Mouse (Mus musculus): ENCODE data around the gene Gpc6.

The Gpc6 gene

DNA sequence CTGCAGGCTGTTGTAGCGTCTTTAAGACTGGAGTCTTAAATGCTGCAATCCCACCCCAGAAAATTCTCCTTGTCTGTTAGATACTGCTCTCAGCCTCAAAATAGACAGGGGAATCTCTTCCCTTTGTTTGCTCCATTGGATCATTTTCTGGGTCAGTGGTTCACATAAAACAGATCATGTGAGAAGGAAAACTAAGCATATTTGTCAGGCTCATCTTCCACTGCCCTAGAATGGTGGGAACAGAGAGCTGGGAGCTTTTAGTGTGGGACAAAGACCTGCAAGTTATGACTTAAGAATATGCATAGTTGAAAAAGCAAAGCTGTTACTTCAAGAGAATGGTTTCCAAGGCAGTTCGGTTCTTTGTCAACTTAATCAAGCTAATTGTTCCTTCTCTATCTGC, 136.4 kb downstream of the Gpc6 start:
- no peak for DNase-seq (ENCODE audit: low spot score)

DNA sequence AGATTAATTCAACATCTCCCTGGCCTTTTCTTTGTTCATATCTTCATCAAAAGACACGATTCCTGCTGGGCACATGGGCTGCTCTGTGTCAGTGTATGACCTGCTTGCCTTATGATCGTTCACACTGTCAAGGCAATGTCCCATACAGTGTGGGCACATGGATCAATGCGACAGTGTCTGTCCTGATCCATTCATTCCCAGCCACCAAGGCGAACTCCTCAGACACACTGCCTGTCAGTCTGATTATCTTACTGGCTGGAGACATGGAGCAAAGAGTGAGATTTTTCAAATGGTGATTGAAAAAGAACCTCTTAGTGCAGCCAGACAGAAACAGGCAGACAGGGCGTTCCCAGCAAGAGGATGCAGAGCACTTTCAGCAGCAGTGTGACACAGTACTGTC, 143.1 kb downstream of the Gpc6 start:
- no peak for DNase-seq (ENCODE audit: low spot score)

- no peak for DNase-seq (ENCODE audit: low spot score)
Observed at GRCm38 (mm10) chr14:117070470-117071085, 145.5 kb downstream of the Gpc6 start.

GRCm38 (mm10) chr14:117093586-117093985, 168.5 kb downstream of the Gpc6 start:
- DNase-seq (ENCODE audit: low spot score), result no peak

- DNase-seq (ENCODE audit: low spot score), result no peak
Observed at GRCm38 (mm10) chr14:117106900-117107299, 181.8 kb downstream of the Gpc6 start.

GRCm38 (mm10) chr14:117113153-117113552, 188.0 kb downstream of the Gpc6 start:
- no peak for DNase-seq (ENCODE audit: low spot score)

GRCm38 (mm10) chr14:117122036-117122435, 196.9 kb downstream of the Gpc6 start:
- DNase-seq (ENCODE audit: low spot score), result no peak

DNA sequence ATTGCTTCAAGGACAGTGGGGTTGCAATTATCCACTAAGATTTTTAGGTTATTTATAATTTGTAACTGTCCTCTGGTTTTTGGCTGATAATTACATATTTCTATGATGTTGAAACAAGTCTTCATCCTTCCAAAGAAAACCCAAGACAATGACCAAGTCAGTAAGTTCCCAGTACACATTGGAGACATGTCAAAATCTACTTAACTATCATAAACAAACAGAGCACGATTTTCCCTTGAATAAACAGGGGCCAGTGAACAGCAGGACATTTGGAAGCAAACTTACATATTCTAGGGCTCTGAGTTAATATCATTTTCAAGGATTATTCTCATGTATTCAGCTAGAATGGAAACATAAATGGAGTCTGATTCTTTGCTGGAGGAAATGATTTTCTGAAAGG, 205.2 kb downstream of the Gpc6 start:
- no peak for DNase-seq (ENCODE audit: low spot score)

GRCm38 (mm10) chr14:117131324-117131723, 206.2 kb downstream of the Gpc6 start:
- no peak for DNase-seq (ENCODE audit: low spot score)

- DNase-seq (ENCODE audit: low spot score), result no peak
Observed at GRCm38 (mm10) chr14:117141077-117141848, 216.1 kb downstream of the Gpc6 start.

DNA sequence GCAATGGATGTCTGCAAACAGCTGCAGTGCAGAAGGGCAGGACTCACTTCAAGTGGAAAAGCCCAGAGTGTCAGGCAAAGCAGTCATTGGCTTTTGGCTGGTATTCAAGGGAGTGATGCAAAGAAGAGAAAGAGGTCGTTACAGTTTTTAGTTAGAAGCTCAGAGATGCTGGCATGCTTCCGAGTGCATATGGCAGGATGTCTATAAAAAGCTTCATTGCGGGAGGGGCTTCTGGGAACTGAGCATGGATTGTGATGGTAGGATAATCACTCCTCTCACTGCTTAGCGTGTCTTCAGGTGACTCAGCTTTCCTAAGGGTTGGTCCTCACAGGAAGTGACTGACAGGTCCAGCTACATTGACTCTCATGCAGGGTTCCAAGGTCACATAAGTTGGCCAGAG, 221.0 kb downstream of the Gpc6 start:
- no peak for DNase-seq (ENCODE audit: low spot score)

- no peak for DNase-seq (ENCODE audit: low spot score)
Observed at GRCm38 (mm10) chr14:117146665-117147064, 221.6 kb downstream of the Gpc6 start.

- DNase-seq (ENCODE audit: low spot score), result no peak
Observed at GRCm38 (mm10) chr14:117151621-117152020, 226.5 kb downstream of the Gpc6 start.

DNA sequence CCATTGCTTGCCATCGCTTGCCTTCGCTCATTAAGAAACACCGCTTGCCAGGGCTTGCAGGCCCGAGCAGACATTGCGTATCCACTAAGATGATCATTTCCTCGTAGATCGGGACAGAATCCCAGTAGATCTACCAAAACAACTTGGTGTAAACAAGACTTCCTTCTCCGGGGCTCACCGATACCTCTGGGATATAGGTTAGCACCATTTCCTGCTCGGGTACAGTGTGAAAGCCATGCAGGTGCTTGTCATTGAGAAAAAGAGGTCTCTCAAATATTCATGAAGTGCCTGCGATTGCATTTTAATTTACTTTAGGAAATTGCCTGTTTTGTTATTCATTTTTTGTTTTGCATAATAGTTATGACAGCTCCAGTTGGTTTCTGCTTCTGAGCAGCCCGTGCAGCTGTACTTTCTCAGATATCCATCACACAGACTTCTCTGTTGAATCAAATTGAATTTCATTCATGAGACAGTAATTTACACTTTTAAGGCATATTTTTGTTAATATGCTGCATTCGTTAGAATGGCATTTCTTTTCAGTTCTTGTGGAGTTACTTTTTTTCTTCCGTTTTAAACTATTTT, 230.9 kb downstream of the Gpc6 start:
- no peak for DNase-seq (ENCODE audit: low spot score)

GRCm38 (mm10) chr14:117157426-117157825, 232.3 kb downstream of the Gpc6 start:
- no peak for DNase-seq (ENCODE audit: low spot score)

DNA sequence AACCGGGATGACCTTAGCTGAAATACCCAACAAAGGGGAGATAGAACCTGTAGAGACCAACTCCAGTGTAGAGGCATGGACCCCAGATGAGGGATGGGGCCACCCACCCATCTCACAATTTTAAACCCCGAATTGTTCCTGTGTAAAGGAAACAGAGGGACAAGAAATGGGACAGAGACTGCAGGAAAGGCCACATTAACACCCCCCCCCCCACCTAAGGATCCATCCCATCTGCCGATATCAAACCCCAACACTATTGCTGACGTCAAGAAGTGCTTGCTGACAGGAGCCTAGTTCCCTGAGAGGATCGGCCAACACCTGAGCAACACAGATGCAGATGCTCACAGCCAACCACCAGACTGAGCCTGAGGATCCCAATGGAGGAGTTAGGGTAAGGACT, 241.2 kb downstream of the Gpc6 start:
- DNase-seq (ENCODE audit: low spot score), result no peak

DNA sequence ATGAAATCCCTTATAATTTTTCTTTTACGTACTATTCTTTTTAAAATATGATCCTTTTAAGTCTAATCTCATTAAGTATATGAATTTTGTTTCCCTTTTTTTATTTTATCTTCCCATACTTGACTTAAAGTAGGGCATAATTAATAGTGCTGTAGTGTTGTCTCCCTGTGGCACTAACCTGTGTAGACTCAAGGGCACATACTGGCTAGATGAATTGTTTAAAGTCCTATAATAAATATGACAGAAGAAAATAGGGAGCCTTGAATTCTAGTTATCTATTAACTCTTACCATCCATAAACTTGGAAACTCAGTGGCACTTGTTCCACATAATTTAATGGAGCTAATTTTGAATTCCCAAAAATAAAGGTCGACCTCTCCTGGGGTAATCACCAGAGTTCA, 268.2 kb downstream of the Gpc6 start:
- no peak for DNase-seq (ENCODE audit: low spot score)

- no peak for DNase-seq (ENCODE audit: low spot score)
Observed at GRCm38 (mm10) chr14:117202012-117202411, 276.9 kb downstream of the Gpc6 start.

DNA sequence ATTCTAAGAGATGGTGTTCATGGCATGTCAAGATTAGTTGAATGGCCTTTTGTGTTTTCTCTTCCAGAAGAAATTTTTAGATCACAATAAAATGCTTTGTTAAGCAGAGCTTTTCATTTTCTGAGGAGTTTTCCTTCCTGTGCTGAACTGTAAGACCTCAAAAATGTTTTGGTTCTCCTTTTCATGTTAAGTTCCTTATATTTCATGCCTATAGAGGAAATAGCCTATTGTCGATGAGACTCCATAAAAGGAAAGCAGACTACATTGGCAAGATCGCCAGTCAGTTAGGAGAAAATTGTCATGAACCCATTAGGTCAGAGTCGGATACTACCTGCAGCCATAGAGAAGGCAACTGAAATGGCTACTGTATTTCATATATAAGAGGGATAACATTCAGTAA, 278.8 kb downstream of the Gpc6 start:
- no peak for DNase-seq (ENCODE audit: low spot score)

DNA sequence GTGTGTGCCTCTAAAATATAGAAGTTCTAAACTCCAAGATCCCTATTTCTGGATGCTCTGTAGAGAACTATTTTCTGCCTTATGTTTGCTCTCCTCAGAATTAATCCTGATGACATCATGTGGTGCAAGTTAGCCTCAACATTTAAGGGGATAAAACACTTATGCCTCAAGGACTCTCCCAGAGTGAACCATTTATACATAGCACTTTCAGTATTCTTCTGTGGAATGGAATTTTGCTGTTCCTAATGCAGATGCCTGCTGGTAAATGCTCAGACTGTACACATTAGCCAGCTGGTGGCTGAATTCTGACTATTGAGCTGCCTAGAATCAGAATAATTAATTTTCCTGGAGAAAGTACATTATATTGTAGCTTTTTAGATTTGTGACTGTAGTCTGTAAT, 289.3 kb downstream of the Gpc6 start:
- DNase-seq (ENCODE audit: low spot score), result no peak

DNA sequence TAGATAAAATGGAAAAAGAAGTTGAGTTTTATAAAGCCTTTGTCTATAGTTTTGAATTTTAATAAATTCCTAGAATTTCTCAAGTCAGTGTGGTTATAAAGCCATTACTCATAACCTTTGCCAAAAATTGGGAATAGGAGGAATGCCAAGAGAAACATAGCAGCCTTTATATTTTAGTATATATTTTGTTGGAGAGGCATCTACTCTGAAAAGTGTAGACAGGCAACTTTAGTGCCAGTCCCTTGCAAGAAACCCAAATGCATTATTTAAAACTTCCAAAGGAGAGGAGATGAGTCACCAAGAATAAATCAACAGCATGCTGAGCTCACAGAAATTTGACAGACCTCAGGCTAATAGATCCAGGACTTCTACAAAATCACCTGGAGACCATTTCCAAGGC, 301.8 kb downstream of the Gpc6 start:
- no peak for DNase-seq (ENCODE audit: low spot score)

DNA sequence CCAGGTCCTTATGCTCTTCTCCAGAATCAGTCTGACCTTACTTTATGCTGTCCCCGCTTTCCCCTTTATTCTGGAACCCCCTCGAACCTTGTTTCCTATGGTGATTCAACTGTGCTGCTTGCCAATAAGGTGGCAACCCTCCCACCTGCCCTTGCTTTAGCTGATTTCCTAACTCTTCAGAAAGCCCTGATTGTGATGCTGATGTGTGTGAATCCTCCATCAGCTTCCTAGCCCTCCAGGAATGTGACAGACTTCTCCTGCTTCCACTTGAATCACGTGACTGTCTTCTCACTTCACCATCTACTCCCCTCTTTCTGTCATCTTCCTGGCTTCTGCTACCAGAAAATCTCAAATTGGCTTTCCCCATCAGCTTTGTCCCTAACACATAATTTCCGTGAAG, 305.4 kb downstream of the Gpc6 start:
- no peak for DNase-seq (ENCODE audit: low spot score)

GRCm38 (mm10) chr14:117238226-117238625, 313.1 kb downstream of the Gpc6 start:
- DNase-seq (ENCODE audit: low spot score), result no peak

All from ovary, adult 18-20 months (tissue).